Mouse (Mus musculus): ENCODE results near the gene Gast. TPM values are rescaled to one million over a fixed set of nuclear protein-coding genes. Genes with fewer than 3 reads are reported as not detected.

Gast gene
- total and polyA plus RNA-seq, 3 experiments, result not detected

GRCm38 (mm10) chr11:100327316-100327715 is 6.9 kb upstream of the Gast start:
- H3K4me1 ChIP-seq (ENCODE audit: control insufficient read depth in 1 of 2, insufficient read depth in 2 of 2), result peaks cover 4 to 9% of the 10 kb centered on the region in 2 experiments; a peak in 3 of 4 replicates
- no peak for DNase-seq (ENCODE audit: extremely low read depth)
- H3K36me3 ChIP-seq (replicated peaks in 1 of 2; ENCODE audit: control insufficient read depth in 1 of 2, insufficient read depth in 1 of 2, low read length in 1 of 2), result peaks cover 4 to 5% of the 10 kb centered on the region in 2 experiments
- in situ Hi-C loops (cut with MboI; ENCODE audit: low pct_ligation_motif_present, low pct_unique_long_range_greater_than_20kb, low sequenced_read_pairs) (no loop called here), dilution Hi-C loops (cut with MboI; ENCODE audit: extremely low pct_ligation_motif_present, extremely low pct_unique_long_range_greater_than_20kb, low sequenced_read_pairs) (no loop called here)
- H3K4me3 ChIP-seq (replicated peaks in 1 of 3; ENCODE audit: low read depth in 2 of 3, low read length in 2 of 3, poor library complexity in 1 of 3), result no peak overlapping the region
- H3K9me3 ChIP-seq (replicated peaks; ENCODE audit: low read length), result no peaks in the 10 kb centered on the region
- H3K27me3 ChIP-seq (replicated peaks), result peaks cover 12% of the 10 kb centered on the region
- no peak for TF ChIP-seq ELF1 (IDR thresholded peaks at IDR 0.05; ENCODE audit: low read depth, low read length)
- TF ChIP-seq POLR2AphosphoS2 (IDR thresholded peaks at IDR 0.05; ENCODE audit: low read depth, low read length), result no peak
- TF ChIP-seq ZKSCAN1 (IDR thresholded peaks at IDR 0.05; ENCODE audit: borderline replicate concordance, low read depth, low read length), result no peak
- no peak for TF ChIP-seq GABPA (IDR thresholded peaks at IDR 0.05; ENCODE audit: insufficient replicate concordance, low read depth, low read length)
- TF ChIP-seq MAX (IDR thresholded peaks at IDR 0.05; ENCODE audit: low read length), result no peak
- TF ChIP-seq PAX5 (IDR thresholded peaks at IDR 0.05; ENCODE audit: low read length), result no peak
- TF ChIP-seq ZC3H11A (IDR thresholded peaks at IDR 0.05; ENCODE audit: low read depth, low read length), result no peak
- TF ChIP-seq ZNF384 (IDR thresholded peaks at IDR 0.05; ENCODE audit: low read depth, low read length), result no peak
- TF ChIP-seq TBP (conservative IDR thresholded peaks at IDR 0.05; ENCODE audit: low read depth, low read length), result no peak
- TF ChIP-seq CHD1 (IDR thresholded peaks at IDR 0.05; ENCODE audit: low read depth, low read length), result no peak
- no peak for TF ChIP-seq MAFK (IDR thresholded peaks at IDR 0.05; ENCODE audit: insufficient replicate concordance, low read length)
- TF ChIP-seq SIN3A (IDR thresholded peaks at IDR 0.05; ENCODE audit: low read length), result no peak
- TF ChIP-seq NRF1 (IDR thresholded peaks at IDR 0.05; ENCODE audit: low read depth, low read length), result no peak
- no peak for TF ChIP-seq MAZ (IDR thresholded peaks at IDR 0.05; ENCODE audit: low read depth, low read length)
- no peak for TF ChIP-seq RAD21 (IDR thresholded peaks at IDR 0.05; ENCODE audit: low read depth, low read length)
- no peak overlapping the region for H3K27ac ChIP-seq (ENCODE audit: insufficient read depth, low read depth)
- H3K79me2 ChIP-seq (replicated peaks; ENCODE audit: control insufficient read depth, extremely low read depth, insufficient read depth, poor library complexity, severe bottlenecking), result peaks cover under 1% of the 10 kb centered on the region; the same call in 1 of the 2 replicates
- no peak overlapping the region for H3K9ac ChIP-seq (ENCODE audit: insufficient read depth, low read depth)
- H3K4me2 ChIP-seq (ENCODE audit: insufficient read depth, low read depth, poor library complexity, severe bottlenecking), result no peak overlapping the region

- H3K9ac ChIP-seq (ENCODE audit: insufficient read depth, low read depth), result no peak overlapping the region
- H3K27me3 ChIP-seq (replicated peaks), result peaks cover 16% of the 10 kb centered on the region
- no peaks in the 10 kb centered on the region for H3K9me3 ChIP-seq (replicated peaks; ENCODE audit: low read length)
- TF ChIP-seq MAZ (IDR thresholded peaks at IDR 0.05; ENCODE audit: low read depth, low read length), result no peak
- TF ChIP-seq E2F4 (IDR thresholded peaks at IDR 0.05; ENCODE audit: insufficient replicate concordance, low read depth, low read length), result no peak
- TF ChIP-seq IRF4 (IDR thresholded peaks at IDR 0.05; ENCODE audit: low read depth, low read length), result no peak
- TF ChIP-seq CHD1 (IDR thresholded peaks at IDR 0.05; ENCODE audit: low read depth, low read length), result no peak
- TF ChIP-seq TCF12 (IDR thresholded peaks at IDR 0.05; ENCODE audit: low read depth, low read length), result no peak
- no peak for TF ChIP-seq NRF1 (IDR thresholded peaks at IDR 0.05; ENCODE audit: low read depth, low read length)
- no peak for TF ChIP-seq ELF1 (IDR thresholded peaks at IDR 0.05; ENCODE audit: low read depth, low read length)
- no peak for TF ChIP-seq PAX5 (IDR thresholded peaks at IDR 0.05; ENCODE audit: low read length)
- TF ChIP-seq SIN3A (IDR thresholded peaks at IDR 0.05; ENCODE audit: low read length), result no peak
- TF ChIP-seq TBP (conservative IDR thresholded peaks at IDR 0.05; ENCODE audit: low read depth, low read length), result no peak
- TF ChIP-seq USF2 (conservative IDR thresholded peaks at IDR 0.05; ENCODE audit: low read depth, low read length), result no peak
- no peak for TF ChIP-seq CHD2 (IDR thresholded peaks at IDR 0.05; ENCODE audit: low read length)
- no peak for TF ChIP-seq ZKSCAN1 (IDR thresholded peaks at IDR 0.05; ENCODE audit: borderline replicate concordance, low read depth, low read length)
- no peak for TF ChIP-seq NELFE (IDR thresholded peaks at IDR 0.05; ENCODE audit: low read depth, low read length)
- no peak for TF ChIP-seq HCFC1 (IDR thresholded peaks at IDR 0.05; ENCODE audit: low read depth, low read length)
- no peak for TF ChIP-seq GABPA (IDR thresholded peaks at IDR 0.05; ENCODE audit: insufficient replicate concordance, low read depth, low read length)
- no peak for TF ChIP-seq BHLHE40 (IDR thresholded peaks at IDR 0.05; ENCODE audit: low read depth, low read length)
- no peak for TF ChIP-seq MYC (IDR thresholded peaks at IDR 0.05; ENCODE audit: low read depth, low read length)
- TF ChIP-seq USF1 (IDR thresholded peaks at IDR 0.05; ENCODE audit: low read depth, low read length), result no peak
- H3K79me2 ChIP-seq (replicated peaks; ENCODE audit: control insufficient read depth, extremely low read depth, insufficient read depth, poor library complexity, severe bottlenecking), result no peaks in the 10 kb centered on the region
- no peak for DNase-seq (ENCODE audit: extremely low read depth)
- in situ Hi-C loops (cut with MboI; ENCODE audit: low pct_ligation_motif_present, low pct_unique_long_range_greater_than_20kb, low sequenced_read_pairs) (no loop called here), dilution Hi-C loops (cut with MboI; ENCODE audit: extremely low pct_ligation_motif_present, extremely low pct_unique_long_range_greater_than_20kb, low sequenced_read_pairs) (no loop called here)
- no peak overlapping the region for H3K27ac ChIP-seq (ENCODE audit: insufficient read depth, low read depth)
- H3K36me3 ChIP-seq (replicated peaks in 1 of 2; ENCODE audit: control insufficient read depth in 1 of 2, insufficient read depth in 1 of 2, low read length in 1 of 2), result peaks cover 0 to under 1% of the 10 kb centered on the region in 2 experiments
- H3K4me3 ChIP-seq (replicated peaks in 1 of 3; ENCODE audit: low read depth in 2 of 3, low read length in 2 of 3, poor library complexity in 1 of 3), result no peak overlapping the region
- peaks cover 4% of the 10 kb centered on the region in 2 experiments; a peak in 3 of 4 replicates for H3K4me1 ChIP-seq (ENCODE audit: control insufficient read depth in 1 of 2, insufficient read depth in 2 of 2)
- H3K4me2 ChIP-seq (ENCODE audit: insufficient read depth, low read depth, poor library complexity, severe bottlenecking), result no peak overlapping the region
Observed at GRCm38 (mm10) chr11:100327761-100328160, 6.4 kb upstream of the Gast start.

All from CH12.LX (cell line).